Comparison of ENCODE assay signal across 32 mouse cellular contexts in genomic region chr1:159535582-159535981, GRCm38 (mm10). TPM values are rescaled to one million over a fixed set of nuclear protein-coding genes. Genes with fewer than 3 reads are reported as not detected.
DNase-seq lines count a peak whose midpoint lies in the region; ATAC-seq and TF ChIP-seq lines count a peak whose summit lies in the region.
"Had no signal": no experiment of that assay in that cellular context is flagged by ENCODE, and none has a peak within 500 bp of the region (broad histone marks: within the 10 kb centered on the region; RNA-seq: fewer than 3 reads in every experiment).

No protein-coding gene starts in this region.

- no peak overlapping the region for H3K27ac ChIP-seq in forebrain, embryonic 14.5 days (ENCODE audit: low read depth, low read length)
- no peak overlapping the region for H3K27ac ChIP-seq in forebrain, postnatal 0 days (ENCODE audit: low read depth, low read length)
- no peak overlapping the region for H3K27ac ChIP-seq in midbrain, embryonic 11.5 days (ENCODE audit: low read depth, low read length)
- H3K27ac ChIP-seq in midbrain, postnatal 0 days (ENCODE audit: low read depth, low read length) = no peak overlapping the region
- H3K27ac ChIP-seq: hindbrain, postnatal 0 days; intestine, embryonic 15.5 days; kidney, postnatal 0 days; liver, embryonic 12.5 days; stomach, embryonic 15.5 days had no signal

- no peak for TF ChIP-seq CTCF in forebrain, postnatal 0 days (IDR thresholded peaks at IDR 0.05; ENCODE audit: low read depth)
- TF ChIP-seq CTCF in midbrain, postnatal 0 days (IDR thresholded peaks at IDR 0.05) = no peak
- TF ChIP-seq CTCF in Patski (IDR thresholded peaks at IDR 0.05) = no peak

- DNase-seq in forebrain, embryonic 14.5 days (ENCODE audit: low spot score) = peak; percentile 4
- DNase-seq in forebrain, postnatal 0 days = no peak
- peak; percentile 88 for DNase-seq in midbrain, embryonic 11.5 days (ENCODE audit: low spot score, missing footprints)
- no peak for DNase-seq in midbrain, postnatal 0 days (ENCODE audit: low spot score)
- DNase-seq in 3T3-L1 (ENCODE audit: low read depth, low spot score) (peak; percentile 46), Patski (ENCODE audit: low read depth, low spot score) (peak; percentile 68)
- DNase-seq in frontal cortex, adult 2 months (ENCODE audit: extremely low spot score in 1 of 2, low spot score in 1 of 2) = no peak
- DNase-seq in frontal cortex, postnatal 10 days (ENCODE audit: low spot score in 2 of 2) = no peak
- DNase-seq: adrenal gland, adult 8-10 months; B cell, adult 2 months; cerebellum, adult 2 months; cerebellum, postnatal 25 days; gastrocnemius, postnatal 25 days; heart, postnatal 4 days; kidney, adult 8-10 months; layer of hippocampus, postnatal 36 days; left cerebral cortex, postnatal 4 days; liver, postnatal 0 days; lung, postnatal 4 days; right cerebral cortex, postnatal 25 days; thymus, postnatal 4 days had no signal

- WGBS in forebrain, embryonic 14.5 days = 6% methylated on average over 4 of the region's 4 CpGs
- WGBS in forebrain, postnatal 0 days = 10% methylated on average over 4 of the region's 4 CpGs
- under 1% methylated on average over 4 of the region's 4 CpGs for WGBS in midbrain, embryonic 11.5 days
- 18% methylated on average over 4 of the region's 4 CpGs for WGBS in midbrain, postnatal 0 days

- no peak for ATAC-seq in forebrain, embryonic 14.5 days
- no peak for ATAC-seq in forebrain, postnatal 0 days
- no peak for ATAC-seq in midbrain, embryonic 11.5 days (ENCODE audit: low FRiP score)
- no peak for ATAC-seq in midbrain, postnatal 0 days (ENCODE audit: low FRiP score)
- ATAC-seq in Patski = peak; percentile 91
- ATAC-seq: hindbrain, postnatal 0 days; intestine, embryonic 15.5 days; liver, embryonic 12.5 days; liver, postnatal 0 days had no signal

- H3K4me2 ChIP-seq in forebrain, embryonic 14.5 days (ENCODE audit: low read length) = no peak overlapping the region
- no peak overlapping the region for H3K4me2 ChIP-seq in forebrain, postnatal 0 days (ENCODE audit: low read depth)
- no peak overlapping the region for H3K4me2 ChIP-seq in midbrain, embryonic 11.5 days
- no peak overlapping the region for H3K4me2 ChIP-seq in midbrain, postnatal 0 days (ENCODE audit: low read depth, low read length, poor library complexity, severe bottlenecking)
- H3K4me2 ChIP-seq: heart, embryonic 12.5 days; intestine, embryonic 15.5 days; liver, embryonic 12.5 days; stomach, embryonic 15.5 days had no signal

- CTCF ChIA-PET in Patski (lab: Charles Lee) = no interaction called here

- H3K36me3 ChIP-seq in forebrain, embryonic 14.5 days (ENCODE audit: control insufficient read depth, insufficient read depth, low read length) = no peaks in the 10 kb centered on the region
- 0 out of 2 replicates have a peak, but pooled peaks cover 3% of the 10 kb centered on the region for H3K36me3 ChIP-seq in forebrain, postnatal 0 days (ENCODE audit: insufficient read depth)
- no peaks in the 10 kb centered on the region for H3K36me3 ChIP-seq in midbrain, embryonic 11.5 days (ENCODE audit: control insufficient read depth, insufficient read depth, low read length)
- no peaks in the 10 kb centered on the region for H3K36me3 ChIP-seq in midbrain, postnatal 0 days (ENCODE audit: insufficient read depth, low read length)
- H3K36me3 ChIP-seq: G1E; heart, embryonic 12.5 days; intestine, embryonic 15.5 days; liver, embryonic 12.5 days; stomach, embryonic 15.5 days had no signal

- H3K4me1 ChIP-seq in forebrain, embryonic 14.5 days (ENCODE audit: control insufficient read depth, insufficient read depth, low read length) = no peaks in the 10 kb centered on the region; the same call in 1 of the 2 replicates
- no peaks in the 10 kb centered on the region for H3K4me1 ChIP-seq in forebrain, postnatal 0 days (ENCODE audit: insufficient read depth)
- peaks cover 16% of the 10 kb centered on the region for H3K4me1 ChIP-seq in midbrain, embryonic 11.5 days (ENCODE audit: control insufficient read depth, insufficient read depth, low read length)
- 0 out of 2 replicates have a peak, but pooled peaks cover 5% of the 10 kb centered on the region for H3K4me1 ChIP-seq in midbrain, postnatal 0 days (ENCODE audit: insufficient read depth, low read length)
- H3K4me1 ChIP-seq: intestine, embryonic 15.5 days; liver, embryonic 12.5 days; megakaryocyte, embryonic 14.5 days; stomach, embryonic 15.5 days had no signal

- POLR2A ChIA-PET in Patski (lab: Charles Lee) = interaction anchor here (1.0 kb wide), 1 partner anchor 60 kb away, joined by 3 read pairs; no protein-coding TSS in a partner anchor

- H3K9me3 ChIP-seq in forebrain, embryonic 14.5 days (replicated peaks; ENCODE audit: control insufficient read depth, low read length) = no peaks in the 10 kb centered on the region
- H3K9me3 ChIP-seq in forebrain, postnatal 0 days (ENCODE audit: low read length) = no peaks in the 10 kb centered on the region
- H3K9me3 ChIP-seq in midbrain, embryonic 11.5 days (ENCODE audit: control insufficient read depth, low read length) = no peaks in the 10 kb centered on the region
- H3K9me3 ChIP-seq in midbrain, postnatal 0 days (ENCODE audit: low read length) = no peaks in the 10 kb centered on the region
- H3K9me3 ChIP-seq: heart, embryonic 12.5 days; intestine, embryonic 15.5 days; liver, embryonic 12.5 days; megakaryocyte, embryonic 14.5 days; stomach, embryonic 15.5 days had no signal

- no peak overlapping the region for H3K4me3 ChIP-seq in forebrain, embryonic 14.5 days (ENCODE audit: low read depth, low read length)
- H3K4me3 ChIP-seq in forebrain, postnatal 0 days (ENCODE audit: low read depth, low read length) = no peak overlapping the region
- no peak overlapping the region for H3K4me3 ChIP-seq in midbrain, embryonic 11.5 days (ENCODE audit: low read depth, low read length)
- no peak overlapping the region for H3K4me3 ChIP-seq in midbrain, postnatal 0 days (ENCODE audit: low read depth, low read length)
- H3K4me3 ChIP-seq: erythroblast, embryonic 14.5 days; heart, embryonic 12.5 days; intestine, embryonic 15.5 days; liver, embryonic 12.5 days; megakaryocyte, embryonic 14.5 days; stomach, embryonic 15.5 days had no signal

- H3K27me3 ChIP-seq in forebrain, embryonic 14.5 days (replicated peaks; ENCODE audit: control insufficient read depth, insufficient read depth, low read length) = no peaks in the 10 kb centered on the region
- no peaks in the 10 kb centered on the region for H3K27me3 ChIP-seq in forebrain, postnatal 0 days (ENCODE audit: insufficient read depth, low read length)
- H3K27me3 ChIP-seq in midbrain, embryonic 11.5 days (ENCODE audit: control insufficient read depth, insufficient read depth, low read length) = no peaks in the 10 kb centered on the region
- no peaks in the 10 kb centered on the region for H3K27me3 ChIP-seq in midbrain, postnatal 0 days (ENCODE audit: insufficient read depth, low read length)
- no peaks in the 10 kb centered on the region for H3K27me3 ChIP-seq in Patski
- H3K27me3 ChIP-seq: intestine, embryonic 15.5 days; liver, embryonic 12.5 days; megakaryocyte, embryonic 14.5 days; stomach, embryonic 15.5 days had no signal

- in situ Hi-C loops in Patski (cut with MboI; ENCODE audit: low pct_unique_long_range_greater_than_20kb) = no loop called here

- H3K9ac ChIP-seq in forebrain, embryonic 14.5 days (ENCODE audit: low read length) = no peak overlapping the region
- H3K9ac ChIP-seq in forebrain, postnatal 0 days = no peak overlapping the region
- no peak overlapping the region for H3K9ac ChIP-seq in midbrain, embryonic 11.5 days (ENCODE audit: low read length)
- H3K9ac ChIP-seq in midbrain, postnatal 0 days (replicated peaks; ENCODE audit: low read length, poor library complexity, severe bottlenecking) = no peak overlapping the region
- H3K9ac ChIP-seq: heart, embryonic 12.5 days; intestine, embryonic 15.5 days; liver, embryonic 12.5 days; liver, postnatal 0 days; stomach, embryonic 15.5 days had no signal

RNA-seq across cellular contexts. Expression of gene Tnr, which starts 12.0 kb away (rescaled TPM):
- 2.6 and 3.9 TPM in 2 replicates for polyA plus RNA-seq in forebrain, embryonic 14.5 days (2014; fragmentation: Nextera tagmentation; extraction: Ambion mirVana)
- 45.7 and 51.9 TPM in 2 replicates for total RNA-seq in forebrain, postnatal 0 days (2014; rRNA removed)
- 4.1 and 6.2 TPM in 2 replicates for polyA plus RNA-seq in forebrain, postnatal 0 days (2015; fragmentation: Nextera tagmentation; extraction: Ambion mirVana)
- polyA plus RNA-seq in midbrain, embryonic 11.5 days (2014; fragmentation: Nextera tagmentation; extraction: Ambion mirVana) = 0.16 and 0.77 TPM in 2 replicates
- total RNA-seq in midbrain, postnatal 0 days (2014; rRNA removed) = 49.7 and 50.9 TPM in 2 replicates
- 3.4 and 5.8 TPM in 2 replicates for polyA plus RNA-seq in midbrain, postnatal 0 days (2015; fragmentation: Nextera tagmentation; extraction: Ambion mirVana)
- polyA plus RNA-seq in Patski (2021) = 0.08 TPM
- polyA plus RNA-seq in frontal cortex, adult 2 months (2012; rRNA removed) = 29.9 and 32.6 TPM in 2 replicates
- total RNA-seq: gastrocnemius, adult 18-20 months; monocyte, adult 5-6 weeks had no signal
- polyA plus RNA-seq: erythroblast, embryonic 14.5 days; G1E; heart, embryonic 12.5 days; kidney, postnatal 0 days; liver, postnatal 0 days had no signal

Comparison
In these comparisons a context has a peak if more than half of its experiments do, and no peak if none do; other contexts are left out.
1. DNase-seq: peak in forebrain, embryonic 14.5 days (single experiment), midbrain, embryonic 11.5 days (single experiment), 3T3-L1 (single experiment) and Patski (single experiment); none in forebrain, postnatal 0 days (single experiment), midbrain, postnatal 0 days (single experiment), frontal cortex, adult 2 months (0 of 2) and frontal cortex, postnatal 10 days (0 of 2).